Mouse (Mus musculus) right cerebral cortex, postnatal 25 days (tissue): ENCODE measurements at regions not wholly inside any gene's neighbourhood (a gene's known extent, or its start where the extent isn't known, plus 50 kb on each side); places are given as distances from the start of the nearest gene placed in this dataset.
A peak's percentile ranks its signal among the peaks of the same experiment; 100 is the strongest.

Experiments
- DNase-seq: peaks from one replicate; pipeline ENCODE4 v3.0.0; 2022

- no peak for DNase-seq
These were observed 80.6 kb upstream of the Adam23 start for GRCm38 (mm10) chr1:63365126-63365525.

- DNase-seq = peak; percentile 20
These were observed 77.9 kb upstream of the Adam23 start for GRCm38 (mm10) chr1:63367697-63368376.

- no peak for DNase-seq
These were observed 76.8 kb upstream of the Adam23 start for GRCm38 (mm10) chr1:63368921-63369320.

DNA sequence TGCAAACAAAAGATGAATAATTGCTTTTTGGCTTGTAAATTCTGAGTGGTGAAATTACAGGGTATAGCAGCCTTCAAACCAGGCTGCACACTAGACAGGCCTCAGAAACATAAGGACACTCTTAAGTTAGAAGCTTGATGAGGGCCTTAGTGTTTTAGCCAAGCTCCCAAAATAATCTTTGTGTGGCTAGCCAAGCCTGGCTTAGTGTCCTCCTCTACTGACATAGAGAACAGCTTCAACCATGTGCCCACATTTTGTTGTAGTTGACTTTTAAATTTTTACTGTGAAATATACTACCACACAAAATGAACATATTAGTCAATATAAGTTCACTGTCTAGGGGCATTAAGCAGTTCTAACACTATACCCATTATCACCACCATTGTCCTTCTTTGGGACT, 76.1 kb upstream of the Adam23 start:
- no peak for DNase-seq

DNA sequence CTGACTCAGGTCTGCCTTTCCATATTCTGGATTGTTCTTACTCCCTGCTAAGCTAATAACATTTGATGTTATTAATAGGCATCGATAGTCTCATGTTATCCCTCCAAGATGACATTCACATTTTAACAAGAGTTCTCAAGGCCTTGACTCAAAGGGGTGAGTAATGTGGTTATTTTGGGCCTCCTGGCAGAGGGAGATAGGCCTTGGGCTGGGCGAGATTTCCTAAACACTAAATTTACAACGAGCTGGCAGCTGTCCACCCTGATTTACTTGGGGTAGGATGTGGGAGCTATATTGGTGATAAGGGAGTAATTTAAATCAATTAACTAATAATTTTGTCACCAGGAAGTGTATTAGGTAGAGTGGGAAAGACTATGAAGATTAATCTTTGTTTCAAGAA, 62.6 kb upstream of the Adam23 start:
- no peak for DNase-seq

- DNase-seq = no peak
These were observed 60.6 kb upstream of the Adam23 start for GRCm38 (mm10) chr1:63385116-63385515.

GRCm38 (mm10) chr1:63395427-63395826, 50.3 kb upstream of the Adam23 start:
- no peak for DNase-seq
